Mouse (Mus musculus) spleen, postnatal 4 days (tissue): ENCODE results near the gene C3ar1.

Experiments
- DNase-seq, 2 experiments: peaks; one replicate each; pipeline ENCODE4 v3.0.0; 2022; ENCODE audit warnings: low spot score in 2 of 2

Gene C3ar1

GRCm38 (mm10) chr6:122855955-122856354 lies at the start of gene C3ar1:
Gene C3ar1 (minus strand): TSS chr6:122856161.
- no peak for DNase-seq

- peak; percentile 62 to 85 for DNase-seq
Observed at GRCm38 (mm10) chr6:122892442-122893049, 36.6 kb upstream of the C3ar1 start.

- peak in 1 of 2 experiments; percentile 21 for DNase-seq
Observed at GRCm38 (mm10) chr6:122889599-122889998, 33.6 kb upstream of the C3ar1 start.

GRCm38 (mm10) chr6:122883603-122884002 lies 27.6 kb upstream of the C3ar1 start:
- peak in 1 of 2 experiments; percentile 34 for DNase-seq

GRCm38 (mm10) chr6:122881287-122881686 lies 25.3 kb upstream of the C3ar1 start:
- no peak for DNase-seq

GRCm38 (mm10) chr6:122879781-122880505 lies 24.0 kb upstream of the C3ar1 start:
- DNase-seq, result no peak

- no peak for DNase-seq
Observed at GRCm38 (mm10) chr6:122879141-122879735, 23.3 kb upstream of the C3ar1 start.

GRCm38 (mm10) chr6:122874720-122875389 lies 18.9 kb upstream of the C3ar1 start:
- no peak for DNase-seq

GRCm38 (mm10) chr6:122873871-122874719 lies 18.1 kb upstream of the C3ar1 start, which contains the start of gene Necap1:
Gene Necap1 (plus strand): TSS chr6:122874474.
- peak; percentile 96 to 99 for DNase-seq

GRCm38 (mm10) chr6:122872800-122873199 lies 16.8 kb upstream of the C3ar1 start:
- peak in 1 of 2 experiments; percentile 32 for DNase-seq

- no peak for DNase-seq
Observed at GRCm38 (mm10) chr6:122869846-122870245, 13.9 kb upstream of the C3ar1 start.

GRCm38 (mm10) chr6:122867914-122868313 lies 12.0 kb upstream of the C3ar1 start:
- no peak for DNase-seq

- no peak for DNase-seq
Observed at GRCm38 (mm10) chr6:122862871-122863270, 6.9 kb upstream of the C3ar1 start.

GRCm38 (mm10) chr6:122862434-122862833 lies 6.5 kb upstream of the C3ar1 start:
- DNase-seq, result no peak

GRCm38 (mm10) chr6:122854552-122854951 lies 1.4 kb downstream of the C3ar1 start:
- DNase-seq, result no peak

GRCm38 (mm10) chr6:122852696-122853095 lies 3.3 kb downstream of the C3ar1 start:
- no peak for DNase-seq

GRCm38 (mm10) chr6:122843759-122844158 lies 12.2 kb downstream of the C3ar1 start:
- DNase-seq, result no peak

GRCm38 (mm10) chr6:122837539-122837938 lies 18.4 kb downstream of the C3ar1 start:
- no peak for DNase-seq

GRCm38 (mm10) chr6:122836974-122837373 lies 19.0 kb downstream of the C3ar1 start:
- DNase-seq, result no peak

GRCm38 (mm10) chr6:122834365-122834764 lies 21.6 kb downstream of the C3ar1 start:
- peak; percentile 65 to 82 for DNase-seq

GRCm38 (mm10) chr6:122832880-122833279 lies 23.1 kb downstream of the C3ar1 start:
- DNase-seq, result no peak
